In genomic region chr4:7154256-7154655, GRCm38 (mm10) we compare ENCODE assay signal across 16 mouse cellular contexts.
"Had no signal": no experiment of that assay in that cellular context is flagged by ENCODE, and none has a peak within 500 bp of the region (broad histone marks: within the 10 kb centered on the region; RNA-seq: fewer than 3 reads in every experiment).

No protein-coding gene starts in this region.

- H3K36me3 ChIP-seq: limb, embryonic 13.5 days; liver, embryonic 15.5 days; midbrain, embryonic 13.5 days had no signal

- H3K4me2 ChIP-seq: limb, embryonic 13.5 days; liver, embryonic 11.5 days; liver, embryonic 15.5 days; midbrain, embryonic 13.5 days had no signal

- DNase-seq: kidney, adult 11 months; kidney, adult 9 months; kidney, postnatal 36 days; left cerebral cortex, postnatal 4 days; lung, adult 2 months; lung, postnatal 4 days; right cerebral cortex, postnatal 4 days; spleen, adult 18-20 months; thymus, postnatal 14 days had no signal

- H3K4me3 ChIP-seq: limb, embryonic 13.5 days; liver, embryonic 15.5 days; midbrain, embryonic 13.5 days had no signal

- H3K27me3 ChIP-seq: limb, embryonic 13.5 days; liver, embryonic 15.5 days; midbrain, embryonic 13.5 days had no signal

- H3K27ac ChIP-seq: kidney, postnatal 0 days; limb, embryonic 13.5 days; liver, embryonic 15.5 days; midbrain, embryonic 13.5 days; stomach, postnatal 0 days had no signal

- H3K9me3 ChIP-seq: limb, embryonic 13.5 days; liver, embryonic 15.5 days; midbrain, embryonic 13.5 days had no signal

- H3K9ac ChIP-seq: limb, embryonic 13.5 days; liver, embryonic 15.5 days; midbrain, embryonic 13.5 days had no signal

- ATAC-seq: lung, postnatal 0 days; midbrain, embryonic 13.5 days had no signal

- H3K4me1 ChIP-seq: limb, embryonic 13.5 days; liver, embryonic 15.5 days; midbrain, embryonic 13.5 days had no signal
